Mouse (Mus musculus) erythroblast, embryonic 14.5 days (primary cell): ENCODE data around the gene Dlg2. TPM values are rescaled to one million over a fixed set of nuclear protein-coding genes. Genes with fewer than 3 reads are reported as not detected.

ENCODE experiments used
- H3K27me3 ChIP-seq: 2 replicates; pipeline ENCODE4 v1.6.1; 2012; ENCODE audit warnings: inconsistent platforms; ENCODE audit not compliant: control insufficient read depth
- H3K36me3 ChIP-seq: 2 replicates; pipeline ENCODE4 v1.6.1; 2012; ENCODE audit warnings: mild to moderate bottlenecking, inconsistent platforms; ENCODE audit not compliant: control insufficient read depth
- H3K4me1 ChIP-seq: 2 replicates; pipeline ENCODE4 v1.6.1; 2012; ENCODE audit warnings: inconsistent platforms; ENCODE audit not compliant: control insufficient read depth
- H3K4me3 ChIP-seq: replicated peaks from 2 replicates; pipeline ENCODE3; 2012; ENCODE audit warnings: moderate library complexity, mild to moderate bottlenecking, inconsistent platforms
- H3K9me3 ChIP-seq: 2 replicates; pipeline ENCODE4 v1.6.1; 2012; ENCODE audit warnings: low read length, inconsistent platforms, mixed read lengths; ENCODE audit not compliant: control insufficient read depth
- GATA1 ChIP-seq: IDR thresholded peaks from 2 replicates; pipeline ENCODE4 v1.6.1; 2012; ENCODE audit warnings: low read length, inconsistent platforms, mixed read lengths
- TAL1 ChIP-seq: IDR thresholded peaks from 3 replicates; pipeline ENCODE4 v1.6.1; 2012; ENCODE audit warnings: low read length, inconsistent platforms, mixed read lengths
- polyA plus RNA-seq: library from polyadenylated mRNA; stranded (reverse); fragments of >175 nt; gene quantifications from 2 replicates; pipeline ENCODE4 v1.2.3, GENCODE M21; 2012

The Dlg2 gene
- polyA plus RNA-seq, 1 experiment = not detected

DNA sequence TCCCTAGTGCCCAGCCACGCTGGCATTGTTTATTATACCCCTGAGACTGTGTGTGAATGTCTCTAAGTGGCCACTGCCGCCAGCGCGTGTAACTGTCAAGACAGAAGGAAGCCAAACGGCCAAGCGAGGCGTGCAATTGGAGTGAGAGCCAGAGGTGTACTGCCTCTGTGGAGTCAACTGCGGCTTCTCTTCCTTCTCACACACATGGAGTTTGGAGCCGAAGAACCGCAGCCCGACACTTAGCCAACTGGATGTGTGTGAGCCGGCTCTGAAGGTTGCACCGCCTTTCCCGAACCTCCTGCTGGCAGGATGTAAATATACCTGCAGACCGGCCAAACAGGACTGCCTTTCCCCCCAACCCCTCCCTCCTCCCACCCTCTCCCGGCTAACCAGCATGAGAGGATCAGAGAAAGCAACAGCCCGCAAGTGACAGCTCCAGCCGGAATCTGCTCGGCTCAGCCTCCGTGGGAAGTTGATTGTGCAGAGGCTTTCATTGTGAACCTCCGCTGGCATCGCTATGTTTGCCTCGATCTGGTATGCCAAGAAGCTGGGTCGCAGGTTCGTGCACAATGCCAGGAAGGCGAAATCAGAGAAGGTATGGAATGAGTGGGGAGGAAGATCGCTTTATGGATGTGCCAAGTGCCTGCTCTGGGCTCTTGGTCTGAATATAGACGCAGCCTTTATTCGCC, 1066.3 kb downstream of the Dlg2 start:
- no peak for TF ChIP-seq GATA1
- no peak for TF ChIP-seq TAL1
- Histone ChIP-seq H3K9me3 (no peaks in the 10 kb centered on the region), H3K27me3 (peaks cover 14% of the 10 kb centered on the region), H3K36me3 (no peaks in the 10 kb centered on the region), H3K4me3 (no peak overlapping the region), H3K4me1 (no peaks in the 10 kb centered on the region)

- H3K4me3 ChIP-seq = no peak overlapping the region
These were observed 1066.8 kb downstream of the Dlg2 start for GRCm38 (mm10) chr7:91543286-91543650.

GRCm38 (mm10) chr7:91544600-91544999, 1068.1 kb downstream of the Dlg2 start:
- Histone ChIP-seq H3K9me3 (no peaks in the 10 kb centered on the region), H3K27me3 (peaks cover 14% of the 10 kb centered on the region), H3K36me3 (no peaks in the 10 kb centered on the region), H3K4me1 (no peaks in the 10 kb centered on the region), H3K4me3 (no peak overlapping the region)
- TF ChIP-seq TAL1 (no peak), GATA1 (no peak)

More at GRCm38 (mm10) chr7:91543286-91543650, 1066.8 kb downstream of the Dlg2 start:
- Histone ChIP-seq H3K4me1 (no peaks in the 10 kb centered on the region), H3K36me3 (no peaks in the 10 kb centered on the region), H3K9me3 (no peaks in the 10 kb centered on the region), H3K27me3 (peaks cover 14% of the 10 kb centered on the region)
- TF ChIP-seq TAL1 (no peak), GATA1 (no peak)

DNA sequence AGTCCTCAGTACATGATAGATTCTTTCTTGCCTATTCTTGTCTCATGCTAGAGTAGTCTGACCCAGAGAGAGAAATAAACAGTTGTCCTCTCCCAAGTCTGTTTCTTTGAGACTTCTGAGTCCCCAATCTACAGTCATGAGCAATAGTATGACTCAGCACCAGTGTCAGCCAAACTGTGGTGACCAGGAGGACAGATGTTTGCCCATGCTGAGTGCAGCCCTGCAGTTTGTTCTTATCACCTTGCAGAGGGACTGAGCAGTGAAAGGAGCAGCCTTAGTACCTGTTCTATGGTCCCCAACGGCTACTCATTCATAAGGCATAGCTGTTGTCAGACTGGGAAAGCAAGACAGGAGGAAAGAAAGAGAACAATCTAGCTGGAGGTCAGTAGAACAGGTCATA, 1072.3 kb downstream of the Dlg2 start:
- Histone ChIP-seq H3K4me3 (no peak overlapping the region), H3K36me3 (no peaks in the 10 kb centered on the region), H3K9me3 (no peaks in the 10 kb centered on the region), H3K27me3 (no peaks in the 10 kb centered on the region), H3K4me1 (no peaks in the 10 kb centered on the region)
- TF ChIP-seq GATA1 = no peak
- TF ChIP-seq TAL1 = no peak

- Histone ChIP-seq H3K9me3 (no peaks in the 10 kb centered on the region), H3K27me3 (no peaks in the 10 kb centered on the region), H3K4me3 (no peak overlapping the region), H3K36me3 (no peaks in the 10 kb centered on the region), H3K4me1 (no peaks in the 10 kb centered on the region)
- TF ChIP-seq GATA1 (no peak), TAL1 (no peak)
These were observed 1081.1 kb downstream of the Dlg2 start for GRCm38 (mm10) chr7:91557582-91557981.

GRCm38 (mm10) chr7:91567423-91567822, 1091.0 kb downstream of the Dlg2 start:
- Histone ChIP-seq H3K36me3 (no peaks in the 10 kb centered on the region), H3K27me3 (no peaks in the 10 kb centered on the region), H3K4me3 (no peak overlapping the region), H3K9me3 (no peaks in the 10 kb centered on the region), H3K4me1 (no peaks in the 10 kb centered on the region)
- TF ChIP-seq GATA1 (no peak), TAL1 (no peak)

- Histone ChIP-seq H3K9me3 (no peaks in the 10 kb centered on the region), H3K27me3 (no peaks in the 10 kb centered on the region), H3K36me3 (no peaks in the 10 kb centered on the region), H3K4me3 (no peak overlapping the region), H3K4me1 (no peaks in the 10 kb centered on the region)
- no peak for TF ChIP-seq TAL1
- TF ChIP-seq GATA1 = no peak
These were observed 1094.5 kb downstream of the Dlg2 start for GRCm38 (mm10) chr7:91570969-91571368.

DNA sequence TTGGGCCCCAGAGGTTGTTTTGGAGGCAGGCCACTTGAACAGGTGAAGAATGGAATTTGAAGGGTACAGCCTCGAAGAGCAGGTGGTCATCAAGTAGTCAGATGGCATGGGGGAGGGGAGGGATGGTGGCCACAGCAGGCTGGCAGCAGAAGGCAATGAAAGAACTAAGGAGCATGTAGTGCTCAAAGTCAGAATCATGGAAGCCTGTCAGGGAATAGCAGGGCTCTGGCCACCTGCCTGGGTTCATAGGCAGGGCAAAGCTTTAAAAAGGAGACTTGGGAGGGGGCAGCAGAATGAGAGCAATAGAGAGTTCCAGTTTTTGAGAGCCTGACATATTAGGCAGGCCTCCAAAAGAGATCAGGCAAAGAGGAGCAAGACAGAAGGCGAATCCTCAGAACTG, 1096.2 kb downstream of the Dlg2 start:
- H3K4me1 ChIP-seq = no peaks in the 10 kb centered on the region
- H3K36me3 ChIP-seq = no peaks in the 10 kb centered on the region
- no peaks in the 10 kb centered on the region for H3K27me3 ChIP-seq
- no peak overlapping the region for H3K4me3 ChIP-seq
- TF ChIP-seq TAL1 (no peak), GATA1 (no peak)
- H3K9me3 ChIP-seq = no peaks in the 10 kb centered on the region

- Histone ChIP-seq H3K4me1 (no peaks in the 10 kb centered on the region), H3K4me3 (no peak overlapping the region), H3K27me3 (no peaks in the 10 kb centered on the region), H3K36me3 (no peaks in the 10 kb centered on the region), H3K9me3 (no peaks in the 10 kb centered on the region)
- no peak for TF ChIP-seq GATA1
- no peak for TF ChIP-seq TAL1
These were observed 1096.8 kb downstream of the Dlg2 start for GRCm38 (mm10) chr7:91573321-91573720.

DNA sequence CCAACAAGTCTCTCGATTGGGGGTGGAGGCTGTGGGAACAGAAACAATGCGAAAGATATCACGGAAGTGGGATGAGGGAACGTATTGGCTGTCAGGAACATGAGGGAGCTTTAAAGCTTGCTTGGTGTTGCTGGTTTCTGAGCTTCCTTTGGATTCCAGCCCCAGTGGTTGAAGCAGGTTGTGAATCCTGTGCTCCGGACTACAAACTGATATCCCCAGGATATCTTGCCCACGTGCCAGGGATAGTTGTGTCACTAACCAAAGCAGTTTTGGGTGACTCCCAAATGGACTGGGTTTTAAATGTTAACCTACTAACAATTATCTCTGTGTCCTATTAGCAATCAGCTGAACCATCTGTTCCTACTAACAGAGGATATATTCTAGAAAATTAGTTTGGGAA, 1099.7 kb downstream of the Dlg2 start:
- Histone ChIP-seq H3K4me1 (no peaks in the 10 kb centered on the region), H3K27me3 (no peaks in the 10 kb centered on the region), H3K36me3 (no peaks in the 10 kb centered on the region), H3K4me3 (no peak overlapping the region), H3K9me3 (no peaks in the 10 kb centered on the region)
- TF ChIP-seq TAL1 (no peak), GATA1 (no peak)
